Mouse (Mus musculus): ENCODE data around the gene Acox3. TPM values are rescaled to one million over a fixed set of nuclear protein-coding genes. Genes with fewer than 3 reads are reported as not detected.
"Not testable (repeated sequence)": the region's sequence is repeated elsewhere in the genome, so short reads cannot be mapped to it uniquely, and the experiment has no call there.

Gene Acox3
- polyA plus RNA-seq, 1 experiment from 2014 or later: 4.1 TPM

- Histone ChIP-seq H3K4me3 (no peak overlapping the region), H3K27me3 (replicated peaks) (peaks cover 19% of the 10 kb centered on the region; the same call in 1 of the 2 replicates), H3K4me1 (peaks cover 17% of the 10 kb centered on the region), H3K9ac (no peak overlapping the region), H3K9me3 (replicated peaks) (no peaks in the 10 kb centered on the region), H3K27ac (no peak overlapping the region), H3K36me3 (no peaks in the 10 kb centered on the region), H3K4me2 (no peak overlapping the region)
- ATAC-seq: no peak
- 41% methylated on average over 3 of the region's 3 CpGs for WGBS (ENCODE audit: insufficient replicate concordance)
Observed at GRCm38 (mm10) chr5:35580156-35580922, 2.5 kb upstream of the Acox3 start.

GRCm38 (mm10) chr5:35583221-35583783, 462 bp downstream of the Acox3 start:
- peak overlapping the region; percentile 81 for H3K4me2 ChIP-seq
- 2% methylated on average over 17 of the region's 17 CpGs for WGBS (ENCODE audit: insufficient replicate concordance)
- H3K27me3 ChIP-seq (replicated peaks): peaks cover 15% of the 10 kb centered on the region; the same call in 1 of the 2 replicates

GRCm38 (mm10) chr5:35584259-35584658, 1.4 kb downstream of the Acox3 start:
- not testable (repeated sequence) for H3K4me3 ChIP-seq
- 73% methylated on average over 2 of the region's 2 CpGs for WGBS (ENCODE audit: insufficient replicate concordance)

More at GRCm38 (mm10) chr5:35583221-35583783, 462 bp downstream of the Acox3 start:
- Histone ChIP-seq H3K9me3 (replicated peaks) (no peaks in the 10 kb centered on the region), H3K4me3 (peak overlapping the region; percentile 69), H3K27ac (peak overlapping the region; percentile 73), H3K36me3 (0 out of 2 replicates have a peak, but pooled peaks cover 2% of the 10 kb centered on the region), H3K9ac (peak overlapping the region; percentile 71), H3K4me1 (peaks cover 15% of the 10 kb centered on the region)
- ATAC-seq: 0 out of 2 replicates have a peak, but pooled peaks have one; percentile 14

GRCm38 (mm10) chr5:35591497-35591896, 8.7 kb downstream of the Acox3 start:
- Histone ChIP-seq H3K4me2 (no peak overlapping the region), H3K36me3 (peaks cover 47% of the 10 kb centered on the region), H3K9me3 (replicated peaks) (no peaks in the 10 kb centered on the region), H3K27ac (no peak overlapping the region), H3K9ac (no peak overlapping the region), H3K27me3 (replicated peaks) (no peaks in the 10 kb centered on the region), H3K4me1 (no peaks in the 10 kb centered on the region), H3K4me3 (no peak overlapping the region)
- no peak for ATAC-seq
- 62% methylated on average over 3 of the region's 4 CpGs for whole genome bisulfite sequencing (ENCODE audit: insufficient replicate concordance)

More at GRCm38 (mm10) chr5:35584259-35584658, 1.4 kb downstream of the Acox3 start:
- not testable (repeated sequence) for H3K9me3 ChIP-seq (replicated peaks); ATAC-seq; H3K9ac ChIP-seq; H3K27ac ChIP-seq; H3K4me2 ChIP-seq; H3K27me3 ChIP-seq (replicated peaks)
- Histone ChIP-seq H3K4me1 (peaks cover 15% of the 10 kb centered on the region), H3K36me3 (peaks cover 11% of the 10 kb centered on the region)

- Histone ChIP-seq H3K27me3 (replicated peaks) (no peaks in the 10 kb centered on the region), H3K27ac (no peak overlapping the region), H3K9me3 (replicated peaks) (no peaks in the 10 kb centered on the region), H3K4me1 (no peaks in the 10 kb centered on the region), H3K36me3 (peaks cover 47% of the 10 kb centered on the region), H3K4me3 (no peak overlapping the region), H3K4me2 (no peak overlapping the region), H3K9ac (no peak overlapping the region)
- no peak for ATAC-seq
- WGBS (ENCODE audit: insufficient replicate concordance): 78% methylated on average over 21 of the region's 21 CpGs
Observed at GRCm38 (mm10) chr5:35592081-35592736, 9.4 kb downstream of the Acox3 start.

GRCm38 (mm10) chr5:35592824-35593223, 10.0 kb downstream of the Acox3 start:
- Histone ChIP-seq H3K27me3 (replicated peaks) (no peaks in the 10 kb centered on the region), H3K36me3 (peaks cover 50% of the 10 kb centered on the region)

GRCm38 (mm10) chr5:35593272-35593671, 10.4 kb downstream of the Acox3 start:
- ATAC-seq: no peak
- Histone ChIP-seq H3K9me3 (replicated peaks) (no peaks in the 10 kb centered on the region), H3K36me3 (peaks cover 52% of the 10 kb centered on the region), H3K4me1 (no peaks in the 10 kb centered on the region), H3K27ac (no peak overlapping the region), H3K27me3 (replicated peaks) (no peaks in the 10 kb centered on the region), H3K4me3 (no peak overlapping the region), H3K9ac (no peak overlapping the region), H3K4me2 (no peak overlapping the region)
- 73% methylated on average over 6 of the region's 6 CpGs for WGBS (ENCODE audit: insufficient replicate concordance)

More at GRCm38 (mm10) chr5:35592824-35593223, 10.0 kb downstream of the Acox3 start:
- no peak for ATAC-seq
- no peak overlapping the region for H3K4me3 ChIP-seq
- 70% methylated on average over 4 of the region's 4 CpGs for WGBS (ENCODE audit: insufficient replicate concordance)
- no peak overlapping the region for H3K9ac ChIP-seq
- H3K27ac ChIP-seq: no peak overlapping the region
- no peaks in the 10 kb centered on the region for H3K9me3 ChIP-seq (replicated peaks)
- no peaks in the 10 kb centered on the region for H3K4me1 ChIP-seq
- no peak overlapping the region for H3K4me2 ChIP-seq

GRCm38 (mm10) chr5:35594768-35595167, 11.9 kb downstream of the Acox3 start:
- Histone ChIP-seq H3K9ac (no peak overlapping the region), H3K36me3 (peaks cover 52% of the 10 kb centered on the region), H3K9me3 (replicated peaks) (peaks cover 4% of the 10 kb centered on the region; the same call in 1 of the 2 replicates), H3K4me2 (no peak overlapping the region), H3K4me3 (no peak overlapping the region), H3K4me1 (no peaks in the 10 kb centered on the region), H3K27me3 (replicated peaks) (no peaks in the 10 kb centered on the region), H3K27ac (no peak overlapping the region)
- no peak for ATAC-seq
- 81% methylated on average over 4 of the region's 4 CpGs for WGBS (ENCODE audit: insufficient replicate concordance)

- no peak overlapping the region for H3K9ac ChIP-seq
- no peak overlapping the region for H3K27ac ChIP-seq
- H3K4me2 ChIP-seq: no peak overlapping the region
- peaks cover 4% of the 10 kb centered on the region; the same call in 1 of the 2 replicates for H3K9me3 ChIP-seq (replicated peaks)
- H3K27me3 ChIP-seq (replicated peaks): no peaks in the 10 kb centered on the region
- H3K4me3 ChIP-seq: no peak overlapping the region
- WGBS (ENCODE audit: insufficient replicate concordance): 18% methylated on average over 4 of the region's 4 CpGs
- no peak for ATAC-seq
- H3K4me1 ChIP-seq: no peaks in the 10 kb centered on the region
- peaks cover 49% of the 10 kb centered on the region for H3K36me3 ChIP-seq
Observed at GRCm38 (mm10) chr5:35595706-35596105, 12.9 kb downstream of the Acox3 start.

GRCm38 (mm10) chr5:35596169-35597160, 13.6 kb downstream of the Acox3 start:
- no peaks in the 10 kb centered on the region for H3K27me3 ChIP-seq (replicated peaks)
- no peak overlapping the region for H3K4me2 ChIP-seq
- H3K9me3 ChIP-seq (replicated peaks): peaks cover 4% of the 10 kb centered on the region; the same call in 1 of the 2 replicates
- H3K36me3 ChIP-seq: peaks cover 41% of the 10 kb centered on the region
- ATAC-seq: no peak
- no peak overlapping the region for H3K9ac ChIP-seq
- no peaks in the 10 kb centered on the region for H3K4me1 ChIP-seq
- H3K27ac ChIP-seq: no peak overlapping the region
- no peak overlapping the region for H3K4me3 ChIP-seq
- 63% methylated on average over 18 of the region's 18 CpGs for WGBS (ENCODE audit: insufficient replicate concordance)

- Histone ChIP-seq H3K4me3 (no peak overlapping the region), H3K4me2 (no peak overlapping the region), H3K9ac (no peak overlapping the region), H3K27me3 (replicated peaks) (no peaks in the 10 kb centered on the region), H3K9me3 (replicated peaks) (peaks cover 4% of the 10 kb centered on the region; the same call in 1 of the 2 replicates), H3K27ac (no peak overlapping the region), H3K4me1 (no peaks in the 10 kb centered on the region), H3K36me3 (peaks cover 37% of the 10 kb centered on the region)
- ATAC-seq: no peak
- WGBS (ENCODE audit: insufficient replicate concordance): 69% methylated on average over 11 of the region's 11 CpGs
Observed at GRCm38 (mm10) chr5:35600233-35600632, 17.4 kb downstream of the Acox3 start.
